Mouse (Mus musculus): ENCODE results near the gene Ttbk2. TPM values are rescaled to one million over a fixed set of nuclear protein-coding genes. Genes with fewer than 3 reads are reported as not detected.

The Ttbk2 gene
- polyA plus RNA-seq (2015; fragmentation: Nextera tagmentation; extraction: Ambion mirVana) = 4.6 and 4.9 TPM in 2 replicates

DNA sequence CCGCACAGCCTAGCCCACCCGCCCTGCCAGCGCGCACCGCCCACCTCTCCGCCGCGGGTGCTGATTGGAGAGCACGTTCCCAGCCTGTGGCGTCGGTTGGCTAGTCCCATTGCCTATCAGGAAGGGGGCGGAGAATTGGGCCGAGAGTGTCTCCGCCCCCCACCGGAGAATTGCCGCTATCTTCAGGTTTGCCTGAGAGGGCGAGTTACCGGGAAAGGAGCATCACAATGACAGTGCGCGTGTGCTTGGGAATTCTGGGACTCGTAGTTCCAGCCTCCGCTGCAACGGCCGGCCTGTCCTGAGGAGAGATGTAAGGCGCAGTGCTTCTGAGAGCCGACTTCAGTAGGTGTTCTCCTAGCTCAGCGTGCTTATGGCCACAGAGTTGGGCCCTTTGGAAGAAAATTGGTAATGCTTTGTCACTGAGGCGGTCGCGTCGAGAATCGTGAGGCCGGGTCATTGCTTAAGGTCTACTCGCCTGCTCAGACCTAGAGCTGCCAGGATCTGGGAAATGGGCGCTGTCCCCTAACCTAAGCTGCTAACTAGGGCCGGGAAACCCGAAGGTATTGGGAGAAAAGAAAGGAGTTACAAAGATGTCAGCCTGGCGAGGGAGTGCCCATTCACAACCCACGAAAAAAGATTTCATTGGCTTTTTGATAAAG is at the start of gene Ttbk2:
Gene Ttbk2, minus strand, starts transcription at position 181 of the 659 bp plus-strand sequence.
- Histone ChIP-seq H3K4me1 (peaks cover 12% of the 10 kb centered on the region), H3K4me3 (peak within 1 kb of the TSS; percentile 94), H3K36me3 (no peaks in the 10 kb centered on the region), H3K4me2 (replicated peaks) (peak within 1 kb of the TSS; percentile 86), H3K9me3 (no peaks in the 10 kb centered on the region), H3K9ac (peak within 1 kb of the TSS; percentile 89), H3K27me3 (no peaks in the 10 kb centered on the region), H3K27ac (peak within 1 kb of the TSS; percentile 39; the same call in 1 of the 2 replicates)
- 1% methylated on average over 39 of the region's 39 CpGs for WGBS
- peak; percentile 100 for ATAC-seq (ENCODE audit: low FRiP score, low read depth)

DNA sequence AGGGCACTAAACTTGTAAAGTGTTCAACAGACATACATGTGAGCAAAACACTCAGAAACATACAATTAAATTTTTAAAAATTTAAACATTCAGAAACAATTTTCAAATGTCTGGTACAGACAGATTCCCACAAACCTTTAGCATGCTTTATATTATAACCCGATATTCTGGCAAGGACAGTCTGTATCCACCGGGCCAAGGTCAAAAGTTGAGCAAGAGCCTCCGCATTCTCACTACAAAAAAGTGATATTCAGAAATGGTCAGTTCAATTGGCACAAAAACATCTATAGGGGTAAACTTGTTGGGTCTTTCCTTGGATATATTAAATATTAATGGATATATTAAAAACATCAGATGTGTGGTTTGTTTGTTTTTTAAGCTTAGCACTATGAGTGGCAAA is 46.0 kb upstream of the Ttbk2 start:
- Histone ChIP-seq H3K27me3 (no peaks in the 10 kb centered on the region), H3K9ac (no peak overlapping the region), H3K27ac (no peak overlapping the region), H3K4me3 (no peak overlapping the region), H3K4me1 (no peaks in the 10 kb centered on the region), H3K4me2 (replicated peaks) (no peak overlapping the region), H3K36me3 (peaks cover 83% of the 10 kb centered on the region), H3K9me3 (no peaks in the 10 kb centered on the region)
- ATAC-seq (ENCODE audit: low FRiP score, low read depth) = no peak
- WGBS = 94% methylated on average over 3 of the region's 3 CpGs

DNA sequence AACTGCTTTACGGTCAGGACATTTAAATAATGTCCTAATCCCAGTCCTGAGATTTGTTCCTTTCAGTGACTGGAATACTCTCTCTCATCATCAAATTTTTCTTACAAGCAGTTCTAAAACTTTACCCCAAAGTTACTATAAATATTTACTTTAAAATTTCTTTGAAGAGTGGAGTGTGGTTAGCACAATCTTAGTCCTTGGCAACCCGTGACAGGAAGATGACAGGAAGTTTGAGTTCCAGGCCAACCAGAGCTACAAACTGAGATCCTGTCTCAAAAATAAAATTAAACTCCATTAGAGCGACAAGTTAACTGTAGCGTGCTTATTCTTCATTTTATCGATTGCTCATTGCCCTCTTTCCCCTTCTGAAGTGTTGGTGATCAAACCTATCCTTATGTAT is 37.2 kb upstream of the Ttbk2 start:
- Histone ChIP-seq H3K36me3 (peaks cover 71% of the 10 kb centered on the region), H3K4me2 (replicated peaks) (no peak overlapping the region), H3K9ac (no peak overlapping the region), H3K4me1 (no peaks in the 10 kb centered on the region), H3K9me3 (no peaks in the 10 kb centered on the region), H3K27me3 (no peaks in the 10 kb centered on the region), H3K4me3 (no peak overlapping the region), H3K27ac (no peak overlapping the region)
- WGBS = 93% methylated on average over 5 of the region's 5 CpGs
- no peak for ATAC-seq (ENCODE audit: low FRiP score, low read depth)

DNA sequence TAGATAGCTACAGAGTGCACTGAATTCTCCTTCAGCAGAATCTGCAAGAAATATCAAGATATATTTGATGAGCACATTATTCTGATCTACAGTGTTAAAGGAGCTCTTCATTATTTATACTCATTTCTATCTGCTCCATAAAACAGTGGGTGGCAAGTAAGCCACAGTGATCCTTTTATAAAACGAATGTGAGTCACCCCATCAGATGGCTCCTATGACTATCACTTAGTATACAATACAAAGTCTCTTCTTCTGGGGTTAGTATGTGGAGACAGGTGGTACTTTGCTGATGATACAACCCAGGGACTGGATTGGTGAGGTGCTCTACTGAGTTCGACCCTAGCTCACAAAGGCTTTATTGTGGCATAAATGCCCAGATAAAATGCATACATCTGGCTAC is 22.8 kb upstream of the Ttbk2 start:
- H3K4me2 ChIP-seq (replicated peaks) = no peak overlapping the region
- 83% methylated on average over 2 of the region's 2 CpGs for WGBS
- no peaks in the 10 kb centered on the region for H3K27me3 ChIP-seq
- peaks cover 77% of the 10 kb centered on the region for H3K36me3 ChIP-seq
- no peak for ATAC-seq (ENCODE audit: low FRiP score, low read depth)
- H3K9me3 ChIP-seq = no peaks in the 10 kb centered on the region
- H3K4me1 ChIP-seq = no peaks in the 10 kb centered on the region
- no peak overlapping the region for H3K4me3 ChIP-seq
- H3K27ac ChIP-seq = no peak overlapping the region
- H3K9ac ChIP-seq = no peak overlapping the region

DNA sequence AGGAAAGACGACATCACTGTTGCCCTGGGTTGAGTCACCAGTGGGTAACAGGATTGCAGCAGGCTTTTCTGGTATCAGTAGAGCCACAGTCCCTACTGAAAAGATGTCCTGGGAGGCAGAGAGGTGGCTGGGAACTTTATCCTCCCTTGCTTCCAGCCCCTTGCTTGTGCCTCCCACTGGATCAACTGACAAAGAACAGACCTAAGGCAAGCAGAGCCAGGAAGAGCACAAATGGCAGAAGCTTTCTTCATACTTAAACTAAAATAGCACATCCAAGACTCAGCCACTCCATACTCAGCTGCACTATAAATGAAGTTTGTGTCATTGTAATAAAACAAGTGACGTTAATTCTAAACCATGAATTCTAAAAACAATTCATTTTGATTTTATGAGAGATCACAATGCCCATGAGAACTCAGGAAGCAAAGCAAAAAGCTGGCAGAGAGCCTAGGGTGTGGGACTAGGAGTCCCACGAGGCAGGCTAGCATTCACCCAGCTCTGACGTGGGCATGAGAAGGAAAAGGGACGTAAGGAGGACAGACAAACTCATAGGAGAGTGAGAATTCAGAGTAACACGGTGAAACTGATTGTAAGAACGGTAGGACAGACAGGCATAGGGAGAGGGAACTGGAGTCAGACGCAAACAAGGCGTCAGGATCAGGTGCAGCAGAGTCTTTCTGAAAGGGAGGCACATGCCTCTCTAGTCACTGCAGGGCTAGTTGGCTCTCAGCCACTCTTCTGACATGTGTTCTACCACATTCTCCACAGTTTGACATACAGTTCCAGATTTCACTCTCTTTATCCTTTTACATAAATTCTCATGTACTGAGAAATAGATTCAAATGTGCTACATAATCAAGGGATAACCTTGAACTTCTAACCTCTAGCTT is 21.3 kb upstream of the Ttbk2 start:
- no peak for ATAC-seq (ENCODE audit: low FRiP score, low read depth)
- Histone ChIP-seq H3K4me3 (no peak overlapping the region), H3K9me3 (no peaks in the 10 kb centered on the region), H3K36me3 (peaks cover 75% of the 10 kb centered on the region), H3K4me2 (replicated peaks) (no peak overlapping the region), H3K4me1 (no peaks in the 10 kb centered on the region), H3K9ac (no peak overlapping the region), H3K27ac (no peak overlapping the region), H3K27me3 (no peaks in the 10 kb centered on the region)
- 79% methylated on average over 9 of the region's 9 CpGs for WGBS

DNA sequence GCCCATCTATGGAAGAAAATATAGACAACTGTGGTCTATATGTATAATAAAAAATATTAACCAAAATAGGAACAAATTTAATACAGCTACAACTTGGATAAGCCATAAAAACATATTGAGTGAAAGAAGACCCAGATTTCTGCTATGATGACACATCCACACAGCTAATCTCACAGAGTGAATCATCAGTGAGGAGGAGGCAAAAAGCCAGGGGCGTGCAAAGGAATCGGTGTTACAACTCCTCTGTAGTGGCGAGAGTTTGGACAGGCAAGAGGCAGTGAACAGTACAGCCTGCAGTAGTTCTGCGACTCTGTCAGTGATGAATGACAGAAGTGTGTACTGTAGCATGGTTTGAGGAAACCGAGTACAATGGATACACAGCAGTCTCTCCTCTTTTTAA is 16.9 kb upstream of the Ttbk2 start:
- H3K27ac ChIP-seq = no peak overlapping the region
- no peaks in the 10 kb centered on the region for H3K9me3 ChIP-seq
- no peaks in the 10 kb centered on the region for H3K27me3 ChIP-seq
- H3K36me3 ChIP-seq = peaks cover 80% of the 10 kb centered on the region
- no peak overlapping the region for H3K4me3 ChIP-seq
- ATAC-seq (ENCODE audit: low FRiP score, low read depth) = no peak
- no peak overlapping the region for H3K4me2 ChIP-seq (replicated peaks)
- 92% methylated on average over 5 of the region's 5 CpGs for WGBS
- no peaks in the 10 kb centered on the region for H3K4me1 ChIP-seq
- H3K9ac ChIP-seq = no peak overlapping the region

DNA sequence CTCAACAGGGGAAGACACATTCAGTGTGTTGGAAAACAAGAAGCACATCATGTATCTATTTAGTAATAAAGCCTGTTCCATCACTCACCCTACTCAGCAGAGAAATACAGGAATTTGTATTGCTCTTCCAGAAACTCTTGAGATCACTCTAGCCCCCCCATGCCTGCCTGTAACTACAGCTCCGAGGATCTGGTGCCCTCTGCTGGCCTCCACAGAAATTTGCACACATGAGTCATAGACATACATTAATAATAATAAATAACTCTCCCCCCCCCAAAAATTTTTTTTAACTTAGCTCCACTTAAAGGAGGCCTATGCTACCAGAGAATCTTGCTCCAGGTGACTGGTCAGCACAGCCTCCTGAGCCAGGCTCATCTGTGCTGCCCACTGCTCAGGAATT is 16.2 kb upstream of the Ttbk2 start:
- H3K27me3 ChIP-seq = no peaks in the 10 kb centered on the region
- ATAC-seq (ENCODE audit: low FRiP score, low read depth) = no peak
- H3K9me3 ChIP-seq = no peaks in the 10 kb centered on the region
- no peak overlapping the region for H3K4me2 ChIP-seq (replicated peaks)
- H3K27ac ChIP-seq = no peak overlapping the region
- H3K4me1 ChIP-seq = no peaks in the 10 kb centered on the region
- 38% methylated on average over 1 of the region's 1 CpGs for WGBS
- no peak overlapping the region for H3K9ac ChIP-seq
- H3K36me3 ChIP-seq = peaks cover 80% of the 10 kb centered on the region
- H3K4me3 ChIP-seq = no peak overlapping the region

DNA sequence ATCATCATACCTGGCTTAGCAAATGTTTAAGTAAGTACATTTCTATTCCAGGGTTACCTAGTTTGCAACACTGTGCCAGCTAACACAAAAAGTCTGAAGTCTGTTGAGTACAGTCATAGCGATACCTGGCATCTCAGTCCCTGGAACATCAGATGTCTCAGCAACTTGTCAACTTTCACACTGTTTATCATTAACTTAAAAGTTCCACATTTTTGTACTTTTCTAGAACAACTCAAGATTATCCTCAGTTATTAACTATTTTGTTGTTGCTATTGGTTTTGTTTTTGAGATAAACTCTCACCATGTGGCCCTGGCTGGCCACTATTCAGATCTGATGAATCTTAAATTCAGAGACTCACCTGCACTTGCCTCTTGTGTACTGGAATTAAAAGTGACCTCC is 13.0 kb upstream of the Ttbk2 start:
- Histone ChIP-seq H3K36me3 (peaks cover 63% of the 10 kb centered on the region), H3K27me3 (no peaks in the 10 kb centered on the region), H3K4me1 (no peaks in the 10 kb centered on the region), H3K9me3 (no peaks in the 10 kb centered on the region), H3K4me3 (no peak overlapping the region), H3K4me2 (replicated peaks) (no peak overlapping the region), H3K27ac (no peak overlapping the region), H3K9ac (no peak overlapping the region)
- 92% methylated on average over 1 of the region's 1 CpGs for WGBS
- ATAC-seq (ENCODE audit: low FRiP score, low read depth) = no peak

DNA sequence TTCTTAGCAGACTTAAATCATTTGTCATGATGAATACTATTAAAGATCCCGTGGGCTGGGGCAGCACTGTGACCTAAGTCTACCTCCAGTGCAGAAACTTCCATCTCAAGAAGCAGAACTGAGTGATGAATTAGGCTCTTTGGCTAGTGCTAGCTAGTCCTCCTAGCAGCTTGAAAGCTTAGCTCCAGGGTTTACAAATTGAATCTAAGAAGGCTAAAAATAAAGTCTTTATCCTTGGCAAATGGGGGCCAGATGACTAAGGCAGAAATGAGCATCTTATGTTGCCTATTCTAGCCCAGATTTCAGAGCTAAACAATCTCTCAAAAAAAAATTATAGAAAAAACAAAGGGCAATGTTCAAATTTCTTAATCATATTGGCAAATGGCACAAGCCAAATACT is 10.3 kb upstream of the Ttbk2 start:
- Histone ChIP-seq H3K36me3 (peaks cover 45% of the 10 kb centered on the region), H3K9ac (no peak overlapping the region), H3K27me3 (no peaks in the 10 kb centered on the region), H3K4me3 (no peak overlapping the region), H3K9me3 (no peaks in the 10 kb centered on the region), H3K4me2 (replicated peaks) (no peak overlapping the region), H3K4me1 (no peaks in the 10 kb centered on the region), H3K27ac (no peak overlapping the region)
- no peak for ATAC-seq (ENCODE audit: low FRiP score, low read depth)
- WGBS = 86% methylated on average over 1 of the region's 1 CpGs

DNA sequence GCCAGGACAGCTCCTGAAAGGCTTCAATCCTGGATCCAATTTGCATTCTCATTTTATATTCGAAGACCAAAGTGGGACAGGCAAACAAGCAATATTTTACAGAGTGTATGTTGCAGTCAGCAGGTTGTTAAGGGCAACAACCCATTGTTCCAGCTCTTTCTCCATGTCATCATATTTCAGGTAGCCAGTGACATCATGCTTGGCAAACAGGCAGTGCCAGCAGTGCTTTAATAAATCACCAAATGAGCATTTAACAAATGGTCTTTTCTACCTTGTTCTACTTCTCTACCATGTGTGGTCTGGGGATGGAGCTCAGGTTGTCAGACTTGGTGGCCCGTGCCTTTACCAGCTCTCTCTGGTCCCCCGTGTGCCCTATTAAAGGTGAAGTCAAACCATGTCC is 7.7 kb upstream of the Ttbk2 start:
- H3K9me3 ChIP-seq = no peaks in the 10 kb centered on the region
- no peak overlapping the region for H3K4me2 ChIP-seq (replicated peaks)
- no peaks in the 10 kb centered on the region for H3K27me3 ChIP-seq
- no peak overlapping the region for H3K9ac ChIP-seq
- H3K4me3 ChIP-seq = no peak overlapping the region
- ATAC-seq (ENCODE audit: low FRiP score, low read depth) = no peak
- H3K27ac ChIP-seq = no peak overlapping the region
- WGBS = 80% methylated on average over 3 of the region's 3 CpGs
- H3K4me1 ChIP-seq = no peaks in the 10 kb centered on the region
- peaks cover 21% of the 10 kb centered on the region for H3K36me3 ChIP-seq

DNA sequence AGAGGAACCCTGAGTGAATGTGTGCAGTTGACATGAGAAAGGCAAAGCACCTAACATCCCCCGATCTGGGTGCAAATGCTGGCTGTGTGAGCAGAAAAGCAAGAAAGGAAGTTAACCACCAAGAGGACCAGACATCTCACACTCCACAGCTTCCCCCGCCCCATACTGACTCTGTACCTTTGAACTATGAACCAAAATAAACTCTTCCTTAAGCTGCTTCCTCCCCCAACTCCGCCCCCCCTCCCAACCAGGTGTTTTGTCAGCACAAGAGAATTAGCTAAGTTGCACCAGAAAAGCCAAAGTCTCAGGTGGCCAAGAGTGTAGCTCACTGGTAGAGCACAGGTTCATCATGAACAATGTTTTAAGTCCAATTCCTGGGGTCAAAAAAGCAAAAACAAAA is 2.7 kb upstream of the Ttbk2 start:
- Histone ChIP-seq H3K9ac (no peak overlapping the region), H3K4me2 (replicated peaks) (no peak overlapping the region), H3K27me3 (no peaks in the 10 kb centered on the region), H3K36me3 (no peaks in the 10 kb centered on the region), H3K27ac (no peak overlapping the region), H3K4me1 (peaks cover 12% of the 10 kb centered on the region), H3K9me3 (no peaks in the 10 kb centered on the region), H3K4me3 (no peak overlapping the region)
- ATAC-seq (ENCODE audit: low FRiP score, low read depth) = no peak
- WGBS = 74% methylated on average over 3 of the region's 3 CpGs

DNA sequence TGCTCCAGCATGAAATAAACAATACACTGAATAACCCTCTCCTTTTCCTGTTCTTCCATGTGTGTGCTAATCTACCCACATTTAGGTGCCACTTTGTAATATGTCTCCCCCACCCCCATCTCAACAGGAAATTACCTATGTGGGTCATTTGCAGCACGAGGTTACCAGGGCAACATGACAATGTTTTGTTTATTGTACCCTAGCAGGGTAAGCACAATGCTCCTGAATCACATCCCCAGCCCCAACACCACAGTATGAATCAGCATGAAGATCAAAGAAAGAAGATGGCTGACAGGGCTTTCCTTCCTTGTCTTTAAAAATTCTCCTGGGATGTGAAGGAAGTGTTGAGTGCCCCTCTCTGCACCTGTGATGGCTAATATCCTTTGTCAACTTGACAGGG is 2.2 kb upstream of the Ttbk2 start:
- no peak overlapping the region for H3K4me3 ChIP-seq
- H3K27ac ChIP-seq = no peak overlapping the region
- ATAC-seq (ENCODE audit: low FRiP score, low read depth) = no peak
- 26% methylated on average over 1 of the region's 1 CpGs for WGBS
- no peaks in the 10 kb centered on the region for H3K36me3 ChIP-seq
- H3K27me3 ChIP-seq = no peaks in the 10 kb centered on the region
- no peaks in the 10 kb centered on the region for H3K9me3 ChIP-seq
- no peak overlapping the region for H3K4me2 ChIP-seq (replicated peaks)
- H3K9ac ChIP-seq = no peak overlapping the region
- H3K4me1 ChIP-seq = peaks cover 12% of the 10 kb centered on the region

All from limb, embryonic 13.5 days (tissue).